Mouse (Mus musculus) liver, embryonic 14 days (tissue): ENCODE data around the gene Tmem121b. TPM values are rescaled to one million over a fixed set of nuclear protein-coding genes. Genes with fewer than 3 reads are reported as not detected.

Source experiments
- polyA plus RNA-seq: library from polyadenylated mRNA; depleted of rRNA; stranded (reverse); fragments of >200 nt; gene quantifications from 2 replicates; pipeline ENCODE4 v1.2.3, GENCODE M21; 2012; rRNA removed

The Tmem121b gene
- polyA plus RNA-seq, result 0.01 TPM in 2 replicates

DNA sequence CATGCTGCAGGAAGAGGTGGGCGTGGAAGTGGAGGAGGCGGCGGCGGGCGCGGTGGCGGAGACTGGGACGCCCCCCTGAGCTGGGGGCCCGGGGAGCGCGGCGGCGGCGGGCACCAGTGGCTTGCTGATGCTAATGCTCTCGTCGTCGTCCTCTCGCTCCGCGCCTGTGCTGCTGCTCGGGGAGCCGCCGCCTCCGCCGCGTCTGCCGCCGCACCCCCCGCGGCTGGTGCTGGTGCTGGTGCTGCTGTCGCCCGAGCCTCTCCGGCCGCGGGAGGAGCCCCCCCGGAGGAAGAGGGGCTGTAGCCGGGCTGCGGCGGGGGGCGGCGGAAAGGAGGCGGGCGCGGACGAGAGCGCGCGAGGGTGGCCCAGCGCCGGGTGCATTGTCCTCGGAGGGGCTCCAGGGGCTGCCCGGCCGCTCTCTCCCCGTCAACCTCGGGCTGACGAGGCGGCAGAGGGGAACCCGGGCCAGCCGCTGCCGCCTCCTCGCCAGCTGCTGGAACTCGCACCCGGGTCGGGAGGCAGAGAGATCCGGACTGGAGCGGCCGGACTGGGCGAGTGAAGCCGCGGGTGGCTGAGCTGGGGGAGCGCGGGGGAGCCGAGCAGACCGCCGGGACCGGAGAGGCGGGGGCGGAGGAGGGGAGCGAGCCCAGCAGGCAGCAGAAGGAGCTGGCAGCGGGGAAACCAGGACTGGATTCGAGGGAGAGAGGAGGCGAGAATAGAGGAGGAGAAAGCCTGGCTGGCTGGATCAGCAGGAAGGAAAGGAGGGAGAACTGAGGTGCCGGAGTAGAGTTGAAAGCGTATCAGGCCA, at the start of gene Tmem121b:
Gene Tmem121b, minus strand, starts transcription at position 434 of the 808 bp plus-strand sequence.

GRCm38 (mm10) chr6:120531020-120531965, 37.7 kb upstream of the Tmem121b start, which contains the start of gene Hdhd5:
Gene Hdhd5 (minus strand): TSS chr6:120531319.

GRCm38 (mm10) chr6:120463086-120463871, 30.3 kb downstream of the Tmem121b start, which contains the start of gene Il17ra:
Gene Il17ra (plus strand): TSS chr6:120463247.

Other genes starting within 250 kb of the Tmem121b start
- gene D330020A13Rik, start 199.4 kb downstream of the Tmem121b start, polyA plus RNA-seq, result not detected in 2 replicates
- 0.11 and 0.13 TPM in 2 replicates for gene B4galnt3, start 199.2 kb downstream of the Tmem121b start, polyA plus RNA-seq
- 4.4 and 5.5 TPM in 2 replicates for gene Kdm5a, start 129.7 kb downstream of the Tmem121b start, polyA plus RNA-seq
- gene Ccdc77, start 129.4 kb downstream of the Tmem121b start, polyA plus RNA-seq, result 12.8 and 13.9 TPM in 2 replicates
- gene Il17ra, start 30.6 kb downstream of the Tmem121b start, polyA plus RNA-seq, result 4.0 and 4.7 TPM in 2 replicates
- 7.3 and 8.1 TPM in 2 replicates for gene Hdhd5, start 37.5 kb upstream of the Tmem121b start, polyA plus RNA-seq
- gene Cecr2, start 172.6 kb upstream of the Tmem121b start, polyA plus RNA-seq, result 6.5 and 7.1 TPM in 2 replicates